Mouse (Mus musculus) hindbrain, embryonic 12.5 days (tissue): Measurements from ENCODE around the gene Lcat. TPM values are rescaled to one million over a fixed set of nuclear protein-coding genes. Genes with fewer than 3 reads are reported as not detected.

ENCODE experiments used
- ATAC-seq: fragments of 200-750 bp; cut with Nextera tagmentation; 2 replicates; pipeline ENCODE4 v1.8.0; 2017; ENCODE audit warnings: moderate TSS enrichment; ENCODE audit not compliant: low FRiP score
- H3K27ac ChIP-seq: fragments of 300-500 bp; sonication (generic); 2 replicates; pipeline ENCODE4 v1.5.1; 2016; ENCODE audit warnings: mild to moderate bottlenecking
- H3K27me3 ChIP-seq: fragments of 300-500 bp; sonication (generic); 2 replicates; pipeline ENCODE4 v1.6.1; 2016; ENCODE audit warnings: mild to moderate bottlenecking
- H3K36me3 ChIP-seq: fragments of 300-500 bp; sonication (generic); 2 replicates; pipeline ENCODE4 v1.6.1; 2016; ENCODE audit warnings: mild to moderate bottlenecking
- H3K4me1 ChIP-seq: fragments of 300-500 bp; sonication (generic); 2 replicates; pipeline ENCODE4 v1.6.1; 2016
- H3K4me2 ChIP-seq: fragments of 300-500 bp; sonication (generic); replicated peaks from 2 replicates; pipeline ENCODE4 v1.6.1; 2016; ENCODE audit warnings: mild to moderate bottlenecking
- H3K4me3 ChIP-seq: fragments of 300-500 bp; sonication (generic); 2 replicates; pipeline ENCODE4 v1.5.1; 2016; ENCODE audit warnings: mild to moderate bottlenecking
- H3K9ac ChIP-seq: fragments of 300-500 bp; sonication (generic); 2 replicates; pipeline ENCODE4 v1.6.1; 2016; ENCODE audit warnings: mild to moderate bottlenecking, moderate library complexity
- H3K9me3 ChIP-seq: fragments of 300-500 bp; sonication (generic); replicated peaks from 2 replicates; pipeline ENCODE4 v1.6.1; 2016; ENCODE audit warnings: mild to moderate bottlenecking
- WGBS: fragments of 180-500 bp; shearing (Covaris S2); methylation state at CpG from one replicate; pipeline ENCODE4 v1.1.7; 2016; 5-methylcytosine and 5-hydroxymethylcytosine counted together
- polyA plus RNA-seq: library from polyadenylated mRNA; unstranded; fragments of >200 nt; fragmentation: Nextera tagmentation; extraction: Ambion mirVana; gene quantifications from 2 replicates; pipeline ENCODE4 v1.2.1, GENCODE M21; 2016

Gene Lcat
- polyA plus RNA-seq, 1 experiment from 2014 or later, result 0.57 TPM

DNA sequence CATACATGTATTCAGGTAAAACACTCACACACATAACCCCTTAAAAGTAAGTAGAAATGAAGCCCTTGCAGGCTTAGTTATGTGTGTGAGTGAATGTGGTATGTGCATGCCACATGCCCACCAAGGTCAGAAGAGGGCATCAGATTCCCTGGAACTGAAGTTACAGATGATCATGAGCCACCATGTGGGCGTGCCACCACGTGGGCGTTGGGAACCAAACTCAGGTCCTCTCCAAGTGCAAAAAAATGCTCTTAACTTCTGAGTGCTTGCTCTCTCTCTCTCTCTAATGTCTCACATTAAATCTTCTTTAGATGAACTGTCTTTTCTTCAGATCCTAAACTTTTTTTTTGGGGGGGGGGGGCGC lies 4.9 kb downstream of the Lcat start, which contains the start of gene Psmb10:
Gene Psmb10 (minus strand): TSS at position 139 of the 364 bp plus-strand sequence.
- Histone ChIP-seq H3K36me3 (no peaks in the 10 kb centered on the region), H3K4me2 (peak within 1 kb of the TSS; percentile 91)
- ATAC-seq, result no peak

DNA sequence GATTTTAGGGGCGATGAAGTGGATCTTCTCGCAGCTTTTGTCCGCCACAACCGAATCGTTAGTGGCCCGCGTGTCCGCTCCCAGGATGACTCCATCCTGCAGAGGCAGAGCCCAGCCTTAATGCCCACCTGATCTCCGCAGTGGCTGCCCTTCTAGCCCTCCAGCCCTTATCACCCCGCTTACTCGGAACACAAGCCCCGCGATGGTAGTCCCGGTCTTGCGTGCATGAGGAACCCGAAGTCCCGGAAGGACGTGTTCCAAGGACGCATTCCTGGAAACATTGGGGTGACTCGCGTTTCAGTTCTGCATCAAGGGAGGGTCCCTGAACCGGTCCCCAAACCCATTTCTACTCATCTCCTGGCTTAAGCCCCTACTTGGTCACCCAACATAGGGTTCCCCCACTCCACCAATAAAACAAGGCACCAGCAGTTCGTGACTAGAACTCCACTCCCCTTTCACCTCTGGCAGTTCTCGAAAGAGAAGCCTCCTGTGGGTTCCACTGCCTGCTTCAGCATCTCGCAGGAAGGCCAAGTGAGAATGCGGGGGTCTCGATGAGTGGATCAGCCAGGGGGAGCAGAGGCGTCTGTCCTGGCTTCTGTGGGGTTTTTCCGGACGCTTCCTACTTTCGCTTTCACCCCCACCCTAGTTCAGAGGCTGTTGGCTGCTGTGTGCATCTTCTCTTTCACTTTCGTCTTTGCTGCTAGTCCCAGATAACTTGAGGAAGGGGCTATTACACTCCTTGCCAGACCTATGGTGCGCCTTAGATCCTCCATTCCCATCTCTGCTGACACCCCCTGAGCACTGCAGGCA lies 5.5 kb downstream of the Lcat start:
- H3K4me1 ChIP-seq, result peaks cover 20% of the 10 kb centered on the region
- no peaks in the 10 kb centered on the region for H3K9me3 ChIP-seq
- 3% methylated on average over 33 of the region's 33 CpGs for WGBS
- peak; percentile 43 for ATAC-seq
- peak overlapping the region; percentile 68 for H3K4me3 ChIP-seq
- peak overlapping the region; percentile 91 for H3K4me2 ChIP-seq
- no peaks in the 10 kb centered on the region for H3K27me3 ChIP-seq
- H3K36me3 ChIP-seq, result no peaks in the 10 kb centered on the region
- peak overlapping the region; percentile 76 for H3K9ac ChIP-seq
- H3K27ac ChIP-seq, result peak overlapping the region; percentile 92

More for the DNA sequence above, 4.9 kb downstream of the Lcat start, which contains the start of gene Psmb10:
- Histone ChIP-seq H3K4me3 (peak within 1 kb of the TSS; percentile 68), H3K27me3 (no peaks in the 10 kb centered on the region), H3K9ac (peak within 1 kb of the TSS; percentile 76), H3K4me1 (peaks cover 20% of the 10 kb centered on the region), H3K27ac (peak within 1 kb of the TSS; percentile 92), H3K9me3 (no peaks in the 10 kb centered on the region)
- WGBS, result 43% methylated on average over 4 of the region's 4 CpGs

DNA sequence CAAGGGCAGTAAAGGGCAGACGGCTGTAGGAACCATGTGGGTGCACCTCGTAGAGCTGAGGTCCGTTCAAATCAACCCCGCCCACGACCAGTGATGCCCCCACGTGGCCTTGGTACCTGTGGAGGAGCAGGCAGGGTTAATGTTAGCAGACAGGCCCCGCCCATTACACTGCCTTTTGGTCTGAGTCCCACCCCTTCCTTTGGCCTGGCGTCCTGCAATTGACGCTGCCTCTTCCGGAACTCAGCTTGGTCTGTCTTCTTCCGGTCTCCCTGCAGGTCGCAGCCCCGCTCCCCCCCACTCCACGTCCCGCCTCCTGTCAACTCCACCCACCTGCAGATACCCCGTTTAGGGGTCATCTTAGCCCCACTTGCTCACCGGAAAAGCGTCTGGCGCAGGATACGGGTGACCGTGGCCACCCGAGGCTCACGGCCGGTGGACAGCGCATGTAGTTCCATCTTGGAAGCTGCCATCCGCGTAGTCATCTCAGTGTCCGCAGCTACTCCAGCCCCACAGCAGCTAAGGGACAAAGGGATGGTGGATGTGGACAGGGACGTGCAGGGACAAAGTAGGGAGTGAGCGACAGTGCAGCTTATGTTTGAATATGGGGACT lies 6.2 kb downstream of the Lcat start:
- H3K27ac ChIP-seq, result peak overlapping the region; percentile 92
- peak overlapping the region; percentile 91 for H3K4me2 ChIP-seq
- peak overlapping the region; percentile 68 for H3K4me3 ChIP-seq
- H3K4me1 ChIP-seq, result peaks cover 20% of the 10 kb centered on the region
- peak overlapping the region; percentile 76 for H3K9ac ChIP-seq
- ATAC-seq, result peak; percentile 89
- no peaks in the 10 kb centered on the region for H3K9me3 ChIP-seq
- peaks cover 5% of the 10 kb centered on the region; the same call in 1 of the 2 replicates for H3K36me3 ChIP-seq
- H3K27me3 ChIP-seq, result no peaks in the 10 kb centered on the region
- WGBS, result 1% methylated on average over 30 of the region's 30 CpGs

DNA sequence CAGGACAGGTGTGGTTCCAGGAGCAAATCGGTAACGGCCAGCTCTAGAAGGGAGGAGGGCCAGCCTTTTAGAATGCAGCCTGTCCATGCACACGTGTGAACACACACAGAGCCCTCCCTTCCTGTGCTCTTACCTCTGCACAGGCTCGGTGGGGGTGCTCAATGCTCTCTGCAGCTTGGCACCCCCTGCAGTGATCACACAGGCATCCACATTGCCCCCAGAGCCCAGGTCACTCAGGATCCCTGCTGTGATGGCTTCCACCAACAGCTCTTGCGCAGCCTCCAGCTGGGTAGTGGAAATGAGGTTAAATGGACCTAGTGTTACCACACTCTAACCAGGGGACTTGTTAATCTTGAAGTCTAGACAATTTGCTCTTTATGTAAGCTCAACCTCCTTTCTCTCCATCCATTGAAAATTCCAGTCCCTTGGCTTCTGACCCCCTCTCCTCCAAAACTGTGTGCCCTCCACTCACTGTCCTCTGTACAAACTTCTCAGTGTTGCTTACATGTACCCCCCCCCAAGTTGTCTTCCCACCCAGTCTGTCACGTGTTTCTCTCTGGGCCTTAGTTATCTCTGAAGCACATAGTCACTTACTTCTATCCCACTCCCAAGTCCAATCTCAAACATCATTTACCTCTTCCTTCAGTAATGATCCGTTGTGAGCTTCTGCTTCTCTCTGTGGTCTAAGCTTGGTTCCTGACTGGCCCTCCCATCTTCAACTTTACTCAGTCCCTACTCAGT lies 7.1 kb downstream of the Lcat start:
- Histone ChIP-seq H3K9me3 (no peaks in the 10 kb centered on the region), H3K9ac (peak overlapping the region; percentile 76), H3K4me1 (peaks cover 20% of the 10 kb centered on the region), H3K4me2 (peak overlapping the region; percentile 91), H3K27me3 (no peaks in the 10 kb centered on the region), H3K27ac (peak overlapping the region; percentile 92; the same call in 1 of the 2 replicates), H3K4me3 (peak overlapping the region; percentile 68), H3K36me3 (peaks cover 10% of the 10 kb centered on the region; the same call in 1 of the 2 replicates)
- no peak for ATAC-seq
- 34% methylated on average over 7 of the region's 7 CpGs for WGBS

DNA sequence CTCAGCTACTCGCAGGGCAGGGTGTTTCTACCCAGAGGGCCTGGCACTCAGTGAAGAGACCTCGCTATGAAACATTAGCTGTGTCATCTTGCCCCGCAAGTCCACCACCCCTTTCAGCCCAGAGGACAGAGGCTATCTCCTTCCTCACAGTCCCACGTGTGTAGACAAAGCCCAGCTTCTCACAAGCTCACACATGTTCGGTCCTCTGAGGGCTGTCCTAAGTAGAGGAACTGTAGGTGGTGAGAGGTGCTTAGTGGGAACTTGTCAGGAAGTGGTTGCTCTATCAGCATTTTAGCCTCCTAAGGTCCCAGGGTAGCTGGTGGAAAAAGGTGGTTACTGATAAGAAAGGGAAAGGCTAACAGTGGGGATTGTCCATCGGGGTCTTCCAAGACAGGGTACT lies 8.1 kb downstream of the Lcat start:
- H3K9ac ChIP-seq, result no peak overlapping the region
- no peak overlapping the region for H3K27ac ChIP-seq
- H3K4me3 ChIP-seq, result no peak overlapping the region
- WGBS, result 83% methylated on average over 6 of the region's 6 CpGs
- peaks cover 25% of the 10 kb centered on the region for H3K4me1 ChIP-seq
- H3K27me3 ChIP-seq, result no peaks in the 10 kb centered on the region
- no peak for ATAC-seq
- H3K36me3 ChIP-seq, result peaks cover 13% of the 10 kb centered on the region; the same call in 1 of the 2 replicates
- H3K9me3 ChIP-seq, result no peaks in the 10 kb centered on the region
- H3K4me2 ChIP-seq, result no peak overlapping the region

DNA sequence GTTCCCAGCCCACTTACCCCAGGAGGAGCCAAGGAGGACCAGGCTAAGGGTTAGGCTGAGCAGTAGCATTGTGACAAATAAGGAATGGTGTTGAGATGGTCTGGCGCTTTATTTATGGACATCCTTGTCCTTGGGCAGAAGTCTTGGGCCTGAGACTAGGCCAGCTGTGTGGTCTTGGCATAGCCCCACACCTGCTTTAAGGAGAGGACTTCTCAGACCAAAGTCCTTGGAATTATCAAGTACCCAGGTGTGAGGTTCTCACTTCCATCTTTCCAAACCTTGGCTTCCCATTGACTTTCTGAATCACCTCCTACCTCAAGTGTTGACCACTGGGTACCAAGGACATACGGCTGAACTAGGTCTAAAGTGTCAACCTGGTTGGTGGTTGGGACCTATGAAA lies 9.4 kb downstream of the Lcat start, which contains the start of gene Ctrl:
Gene Ctrl (minus strand): TSS at position 101 of the 400 bp plus-strand sequence.
- WGBS, result 84% methylated on average over 2 of the region's 2 CpGs
- peaks cover 25% of the 10 kb centered on the region for H3K4me1 ChIP-seq
- ATAC-seq, result no peak
- no peak within 1 kb of the TSS for H3K4me2 ChIP-seq
- peaks cover 21% of the 10 kb centered on the region; the same call in 1 of the 2 replicates for H3K36me3 ChIP-seq
- no peaks in the 10 kb centered on the region for H3K27me3 ChIP-seq
- no peaks in the 10 kb centered on the region for H3K9me3 ChIP-seq
- H3K4me3 ChIP-seq, result no peak within 1 kb of the TSS
- H3K9ac ChIP-seq, result no peak within 1 kb of the TSS
- H3K27ac ChIP-seq, result no peak within 1 kb of the TSS

DNA sequence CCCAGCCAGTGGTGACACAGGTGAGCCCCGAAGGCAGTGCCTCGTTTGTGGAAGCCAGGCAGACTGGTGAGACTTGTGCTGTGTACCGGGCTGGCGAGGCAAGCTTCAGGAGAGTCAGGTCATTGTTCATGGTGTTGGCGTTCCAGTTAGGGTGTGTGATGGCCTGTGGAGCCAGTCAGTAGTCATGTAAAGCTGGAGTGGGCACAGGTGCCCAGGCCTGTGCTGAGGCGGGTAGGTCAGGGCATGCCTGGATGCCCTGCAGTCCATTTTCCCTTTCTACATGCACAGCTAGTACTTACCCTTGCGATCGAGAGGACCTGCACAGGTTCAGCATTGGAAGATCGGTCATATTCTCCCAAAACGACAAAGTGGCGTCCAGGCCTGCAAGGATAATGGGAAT lies 10.7 kb downstream of the Lcat start:
- Histone ChIP-seq H3K4me2 (no peak overlapping the region), H3K9ac (no peak overlapping the region), H3K27ac (no peak overlapping the region), H3K4me3 (no peak overlapping the region), H3K36me3 (peaks cover 21% of the 10 kb centered on the region; the same call in 1 of the 2 replicates), H3K9me3 (no peaks in the 10 kb centered on the region), H3K27me3 (no peaks in the 10 kb centered on the region), H3K4me1 (peaks cover 18% of the 10 kb centered on the region)
- WGBS, result 92% methylated on average over 11 of the region's 11 CpGs
- ATAC-seq, result no peak

DNA sequence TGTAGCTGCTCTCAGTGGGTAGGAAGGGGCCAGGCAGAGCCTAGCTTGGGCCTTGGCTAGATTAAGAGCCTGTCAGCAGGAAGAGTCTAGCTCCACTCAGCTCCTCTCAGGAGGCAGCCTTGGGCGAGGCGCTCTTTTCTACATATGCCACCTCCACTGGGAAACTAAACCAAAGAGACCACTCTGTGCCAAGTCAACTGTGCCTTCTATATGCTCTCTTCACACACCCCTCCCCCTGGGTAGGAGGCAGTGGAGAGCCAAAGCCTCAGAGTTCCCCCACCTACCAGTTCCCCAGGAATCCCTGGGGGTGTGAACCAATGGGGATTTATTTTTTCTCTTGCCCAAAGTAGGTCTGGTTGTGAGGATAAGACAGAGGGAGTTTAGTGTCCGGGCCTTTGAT lies 11.9 kb downstream of the Lcat start:
- ATAC-seq, result 0 out of 2 replicates have a peak, but pooled peaks have one; percentile 3

DNA sequence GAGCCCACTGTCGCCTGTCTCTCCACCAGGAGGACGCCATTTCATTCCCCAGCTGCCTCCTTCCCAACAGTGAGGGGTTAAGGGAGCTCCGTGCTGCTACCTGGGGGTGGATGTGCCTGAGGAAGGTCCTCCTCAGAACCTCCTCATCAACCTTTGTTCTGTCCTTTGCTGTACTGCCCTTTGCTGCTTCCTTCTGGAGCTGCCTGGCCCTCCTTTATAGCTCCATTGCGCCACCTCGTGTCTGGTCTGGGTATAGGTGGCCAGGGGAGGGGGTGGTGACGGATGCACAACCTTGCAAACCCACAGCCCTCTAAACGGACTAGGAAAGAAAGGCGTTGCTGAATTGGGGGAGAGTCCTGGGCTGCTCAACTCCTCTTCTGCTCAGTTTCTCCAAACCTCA lies 12.6 kb downstream of the Lcat start:
- Histone ChIP-seq H3K27ac (peak overlapping the region; percentile 53), H3K4me2 (no peak overlapping the region), H3K4me3 (no peak overlapping the region), H3K36me3 (peaks cover 21% of the 10 kb centered on the region; the same call in 1 of the 2 replicates), H3K4me1 (peaks cover 10% of the 10 kb centered on the region; the same call in 1 of the 2 replicates), H3K9ac (peak overlapping the region; percentile 28; the same call in 1 of the 2 replicates), H3K9me3 (no peaks in the 10 kb centered on the region), H3K27me3 (no peaks in the 10 kb centered on the region)
- 10% methylated on average over 8 of the region's 8 CpGs for WGBS
- ATAC-seq, result peak; percentile 80

More for the DNA sequence above, 11.9 kb downstream of the Lcat start:
- peaks cover 15% of the 10 kb centered on the region for H3K4me1 ChIP-seq
- H3K4me3 ChIP-seq, result no peak overlapping the region
- no peaks in the 10 kb centered on the region for H3K27me3 ChIP-seq
- peaks cover 21% of the 10 kb centered on the region; the same call in 1 of the 2 replicates for H3K36me3 ChIP-seq
- H3K9me3 ChIP-seq, result no peaks in the 10 kb centered on the region
- WGBS, result 97% methylated on average over 3 of the region's 3 CpGs
- no peak overlapping the region for H3K27ac ChIP-seq
- H3K4me2 ChIP-seq, result no peak overlapping the region
- H3K9ac ChIP-seq, result no peak overlapping the region

DNA sequence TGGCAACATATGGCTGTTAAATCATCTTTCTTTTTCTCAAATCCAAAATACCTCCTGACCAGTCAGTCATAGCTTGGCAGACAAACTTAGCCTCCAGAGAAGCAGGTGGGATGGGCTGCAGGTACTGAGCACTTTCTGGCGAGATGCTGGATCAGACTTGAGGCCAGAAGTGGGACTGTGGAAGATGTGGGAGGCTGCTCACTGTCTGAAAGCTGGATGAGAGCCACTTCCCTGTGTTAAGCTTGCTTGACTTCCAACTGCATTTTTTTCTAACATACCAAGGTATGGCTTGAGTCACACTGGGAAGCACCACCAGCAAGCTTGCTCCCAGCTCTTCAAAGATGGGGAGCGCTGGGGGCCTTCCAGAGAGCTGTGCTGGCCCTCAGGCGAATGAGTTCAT lies 18.1 kb downstream of the Lcat start:
- no peak overlapping the region for H3K4me2 ChIP-seq
- no peak overlapping the region for H3K27ac ChIP-seq
- no peaks in the 10 kb centered on the region for H3K27me3 ChIP-seq
- H3K9me3 ChIP-seq, result no peaks in the 10 kb centered on the region
- 0 out of 2 replicates have a peak, but pooled peaks cover 3% of the 10 kb centered on the region for H3K4me1 ChIP-seq
- 79% methylated on average over 3 of the region's 3 CpGs for WGBS
- no peak for ATAC-seq
- no peak overlapping the region for H3K4me3 ChIP-seq
- H3K9ac ChIP-seq, result peak overlapping the region; percentile 38; the same call in 1 of the 2 replicates
- H3K36me3 ChIP-seq, result peaks cover 9% of the 10 kb centered on the region; the same call in 1 of the 2 replicates

DNA sequence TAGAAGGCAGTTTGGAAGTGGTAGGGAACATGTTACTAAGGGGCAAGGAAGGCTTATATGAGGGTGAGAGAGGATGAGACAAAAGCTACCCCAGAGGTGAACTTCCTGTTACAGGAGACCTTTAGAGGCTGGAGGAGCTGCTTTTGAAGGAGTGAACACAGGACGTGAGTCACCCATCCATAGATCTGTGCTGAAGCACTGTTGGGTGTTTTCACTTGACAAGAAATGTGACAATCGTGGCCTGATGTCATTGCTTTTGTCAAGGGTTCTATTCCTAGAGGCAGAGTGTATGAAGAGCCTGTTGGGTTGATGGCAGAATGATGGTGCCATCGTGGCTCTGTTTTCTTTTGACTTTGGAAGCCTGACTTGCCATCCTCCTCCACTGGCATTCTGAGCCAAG lies 23.8 kb downstream of the Lcat start:
- peaks cover 10% of the 10 kb centered on the region for H3K36me3 ChIP-seq
- no peak overlapping the region for H3K27ac ChIP-seq
- ATAC-seq, result no peak
- H3K4me1 ChIP-seq, result no peaks in the 10 kb centered on the region
- H3K4me3 ChIP-seq, result no peak overlapping the region
- H3K9me3 ChIP-seq, result no peaks in the 10 kb centered on the region
- no peak overlapping the region for H3K9ac ChIP-seq
- H3K27me3 ChIP-seq, result no peaks in the 10 kb centered on the region
- WGBS, result 86% methylated on average over 3 of the region's 3 CpGs
- no peak overlapping the region for H3K4me2 ChIP-seq
